8 mouse cellular contexts compared by ENCODE assay signal in genomic region chr19:6942249-6942691, GRCm38 (mm10). TPM values are rescaled to one million over a fixed set of nuclear protein-coding genes. Genes with fewer than 3 reads are reported as not detected.
DNase-seq lines count a peak whose midpoint lies in the region; ATAC-seq and TF ChIP-seq lines count a peak whose summit lies in the region.

Gene Gpr137 (minus strand): TSS chr19:6942480.

- peak; percentile 87 for ATAC-seq in forebrain, embryonic 16.5 days
- ATAC-seq in lung, embryonic 15.5 days (ENCODE audit: borderline replicate concordance, extremely low read depth, low FRiP score, low TSS enrichment), result peak; percentile 90

- peak; percentile 92 for DNase-seq in ES-E14 (ENCODE audit: low read depth, low spot score)
- peak; percentile 94 for DNase-seq in cerebellum, adult 11-12 months
- DNase-seq in heart, postnatal 36 days, result peak; percentile 92 to 94
- peak; percentile 92 for DNase-seq in layer of hippocampus, adult 8-10 months (ENCODE audit: low spot score in 2 of 2)
- DNase-seq in ovary, adult 18-20 months (ENCODE audit: low spot score), result peak; percentile 95
- DNase-seq in thymus, postnatal 0 days (ENCODE audit: low spot score), result peak; percentile 92

- intact Hi-C loops in heart, postnatal 36 days (cut with DNase I), result loop anchor here (1.0 kb wide), 1 partner anchor 8 kb away; no protein-coding TSS in a partner anchor

- peak within 1 kb of the TSS; percentile 82 for H3K9ac ChIP-seq in ES-E14 (ENCODE audit: insufficient read depth, low read depth, low read length, poor library complexity, severe bottlenecking)
- peak within 1 kb of the TSS; percentile 99 for H3K9ac ChIP-seq in forebrain, embryonic 16.5 days (replicated peaks; ENCODE audit: low read depth, low read length)
- peak within 1 kb of the TSS; percentile 91 for H3K9ac ChIP-seq in lung, embryonic 15.5 days

- no peaks in the 10 kb centered on the region for H3K9me3 ChIP-seq in ES-E14 (ENCODE audit: control insufficient read depth, insufficient read depth, low read depth, low read length)
- no peaks in the 10 kb centered on the region for H3K9me3 ChIP-seq in forebrain, embryonic 16.5 days (ENCODE audit: control insufficient read depth, low read length)
- no peaks in the 10 kb centered on the region for H3K9me3 ChIP-seq in lung, embryonic 15.5 days

- in situ Hi-C loops in ES-E14 (cut with MboI; ENCODE audit: low sequenced_read_pairs in 2 of 2, unreplicated experiment in 2 of 2), result no loop called here

- no peaks in the 10 kb centered on the region for H3K27me3 ChIP-seq in forebrain, embryonic 16.5 days (replicated peaks; ENCODE audit: control insufficient read depth, insufficient read depth, low read length)
- H3K27me3 ChIP-seq in lung, embryonic 15.5 days, result no peaks in the 10 kb centered on the region

- H3K27ac ChIP-seq in ES-E14 (ENCODE audit: insufficient read depth, low read depth, low read length, poor library complexity, severe bottlenecking), result peak within 1 kb of the TSS; percentile 58; the same call in 1 of the 2 replicates
- peak within 1 kb of the TSS; percentile 97 for H3K27ac ChIP-seq in forebrain, embryonic 16.5 days (ENCODE audit: low read length)
- peak within 1 kb of the TSS; percentile 94 for H3K27ac ChIP-seq in lung, embryonic 15.5 days

- WGBS in forebrain, embryonic 16.5 days, result under 1% methylated on average over 27 of the region's 27 CpGs
- WGBS in lung, embryonic 15.5 days, result under 1% methylated on average over 27 of the region's 27 CpGs

- H3K36me3 ChIP-seq in ES-E14 (ENCODE audit: control insufficient read depth, insufficient read depth, low read length, poor library complexity, severe bottlenecking), result no peaks in the 10 kb centered on the region
- peaks cover 2% of the 10 kb centered on the region; the same call in 1 of the 2 replicates for H3K36me3 ChIP-seq in forebrain, embryonic 16.5 days (ENCODE audit: control insufficient read depth, insufficient read depth)
- peaks cover 3% of the 10 kb centered on the region; the same call in 1 of the 2 replicates for H3K36me3 ChIP-seq in lung, embryonic 15.5 days

- H3K4me2 ChIP-seq in forebrain, embryonic 16.5 days (ENCODE audit: low read length), result peak within 1 kb of the TSS; percentile 99
- peak within 1 kb of the TSS; percentile 98 for H3K4me2 ChIP-seq in lung, embryonic 15.5 days

- peak within 1 kb of the TSS; percentile 35 to 83 for H3K4me3 ChIP-seq in ES-E14 (ENCODE audit: insufficient read depth in 1 of 2, low read depth in 1 of 2, low read length in 2 of 2, poor library complexity in 1 of 2, severe bottlenecking in 1 of 2)
- H3K4me3 ChIP-seq in forebrain, embryonic 16.5 days (replicated peaks; ENCODE audit: low read length), result peak within 1 kb of the TSS; percentile 98
- H3K4me3 ChIP-seq in lung, embryonic 15.5 days, result peak within 1 kb of the TSS; percentile 75

- peaks cover 0 to 10% of the 10 kb centered on the region in 2 experiments; a peak in 1 of 4 replicates for H3K4me1 ChIP-seq in ES-E14 (ENCODE audit: control insufficient read depth in 2 of 2, insufficient read depth in 2 of 2, low read length in 2 of 2, poor library complexity in 1 of 2)
- peaks cover 34% of the 10 kb centered on the region for H3K4me1 ChIP-seq in forebrain, embryonic 16.5 days (replicated peaks; ENCODE audit: control insufficient read depth, insufficient read depth, low read length)
- peaks cover 24% of the 10 kb centered on the region for H3K4me1 ChIP-seq in lung, embryonic 15.5 days

TF ChIP-seq in ES-E14, 5 proteins besides CTCF, POLR2A, EP300 and RAD21:
- TF ChIP-seq ZNF384 (IDR thresholded peaks at IDR 0.05; ENCODE audit: low read depth, low read length) (no peak), MAFK (IDR thresholded peaks at IDR 0.05; ENCODE audit: insufficient read depth, low read depth, low read length) (no peak), ZC3H11A (IDR thresholded peaks at IDR 0.05; ENCODE audit: borderline replicate concordance, low read depth, low read length) (no peak), CHD2 (IDR thresholded peaks at IDR 0.05; ENCODE audit: low read depth, low read length) (no peak), HCFC1 (IDR thresholded peaks at IDR 0.05; ENCODE audit: borderline replicate concordance, insufficient read depth, low read length) (0 out of 2 replicates have a peak, but pooled peaks have one; percentile 29)

RNA-seq across cellular contexts. Expression of gene Gpr137, which starts in this region (rescaled TPM):
- 23.2 and 23.7 TPM in 2 replicates for total RNA-seq in ES-E14 (2012; rRNA removed)
- 46.3 and 52.5 TPM in 2 replicates for polyA plus RNA-seq in forebrain, embryonic 16.5 days (2015; fragmentation: Nextera tagmentation; extraction: Ambion mirVana)
- total RNA-seq in heart, postnatal 36 days (2021), result 10 to 100 TPM; 37.3 to 39.1 TPM
- 100 to 1,000 TPM in 3 of 4 experiments, 10 to 100 TPM in 1; 92.5 to 107 (median 104) TPM for total RNA-seq in layer of hippocampus, adult 8-10 months (2022)
- 28.1 and 31.0 TPM in 2 replicates for polyA plus RNA-seq in lung, embryonic 15.5 days (2015; fragmentation: Nextera tagmentation; extraction: Ambion mirVana)
- 12.3 and 19.5 TPM in 2 replicates for polyA plus RNA-seq in thymus, postnatal 0 days (2015; fragmentation: Nextera tagmentation; extraction: Ambion mirVana)

Comparison
In these comparisons a context has a peak if more than half of its experiments do, and no peak if none do; other contexts are left out.
1. Peak in every context shown above with its lines: DNase-seq, ATAC-seq, H3K4me3 ChIP-seq and H3K27ac ChIP-seq.